Mouse (Mus musculus) liver, embryonic 14.5 days (tissue): ENCODE measurements at regions not wholly inside any gene's neighbourhood (a gene's known extent, or its start where the extent isn't known, plus 50 kb on each side); places are given as distances from the start of the nearest gene placed in this dataset.

Experiments
- CTCF ChIP-seq: IDR thresholded peaks from 2 replicates; pipeline ENCODE4 v1.5.1; 2016; ENCODE audit warnings: antibody characterized with exemption, low read depth, control low read depth
- EP300 ChIP-seq: IDR thresholded peaks from 2 replicates; pipeline ENCODE4 v1.6.1; 2016; ENCODE audit warnings: antibody characterized with exemption, low read depth

DNA sequence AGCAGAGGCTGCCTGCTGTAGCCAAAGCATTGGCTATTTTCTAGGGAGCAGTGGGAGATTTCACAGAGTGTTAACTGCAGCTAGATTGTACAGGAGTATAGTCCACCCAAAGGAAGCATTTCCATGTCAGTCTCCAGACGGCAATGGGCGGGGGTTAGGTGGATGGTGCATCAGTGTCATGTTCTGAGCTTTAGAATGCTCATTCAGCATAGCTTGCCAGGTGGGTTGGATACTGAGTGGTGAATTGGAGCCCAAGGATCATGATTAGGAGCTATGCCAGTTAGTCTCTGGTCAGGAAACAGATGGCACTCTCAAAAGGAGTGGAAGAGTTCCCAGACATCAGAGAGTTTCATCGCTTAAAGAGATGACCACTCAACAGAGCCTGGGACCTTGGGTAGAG, 53.5 kb upstream of the H2al1a start:
- TF ChIP-seq EP300 (no peak), CTCF (no peak)
